Mouse (Mus musculus) lung, postnatal 0 days (tissue): ENCODE results near the gene Nyap1.

Experiments used
- CTCF ChIP-seq: IDR thresholded peaks from 2 replicates; pipeline ENCODE4 v1.5.1; 2016; ENCODE audit warnings: antibody characterized with exemption, mild to moderate bottlenecking
- EP300 ChIP-seq: IDR thresholded peaks from 2 replicates; pipeline ENCODE4 v1.6.1; 2016; ENCODE audit warnings: antibody characterized with exemption, mild to moderate bottlenecking, control low read depth

DNA sequence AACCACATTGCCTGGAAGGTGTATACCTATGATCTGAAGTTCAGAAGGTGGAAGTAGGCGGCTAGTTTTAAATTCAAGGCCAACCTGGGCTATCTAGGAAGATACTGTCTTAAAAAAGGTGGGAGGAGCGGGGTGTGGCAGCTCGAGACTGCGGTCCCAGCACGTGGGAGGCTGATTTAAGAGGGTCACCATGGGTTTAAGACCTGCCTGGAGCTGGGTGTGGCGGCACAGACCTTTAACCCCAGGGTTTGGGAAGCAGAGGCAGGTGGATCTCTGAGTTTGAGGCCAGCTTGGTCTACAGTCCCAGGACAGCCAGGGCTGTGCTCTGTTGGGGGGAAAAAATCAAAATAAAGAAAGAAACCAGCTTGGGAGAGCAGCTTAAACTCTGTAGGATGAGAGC lies 10.6 kb upstream of the Nyap1 start:
- TF ChIP-seq CTCF (no peak), EP300 (no peak)
